In the genomic region with DNA sequence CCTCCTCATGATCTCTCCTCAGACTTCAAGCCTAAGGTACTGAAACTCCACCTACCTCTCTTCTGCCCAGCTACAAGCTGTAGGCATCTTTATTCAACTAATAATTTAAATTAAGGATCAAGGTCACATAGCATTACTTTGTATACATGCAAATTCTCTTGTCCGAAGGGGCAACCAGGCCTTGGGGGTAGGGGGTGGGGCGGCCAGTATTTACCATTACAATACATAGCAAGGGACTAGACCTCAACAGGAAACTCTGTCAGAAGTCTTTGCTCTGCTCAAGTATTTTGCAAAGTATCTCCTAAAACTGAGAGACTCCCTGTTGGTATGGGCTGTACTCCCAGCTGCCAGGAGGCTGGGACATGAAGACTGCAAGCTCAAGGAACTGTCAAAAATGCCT, we compare ENCODE assay signal across 13 mouse cellular contexts.
"Had no signal": no experiment of that assay in that cellular context is flagged by ENCODE, and none has a peak within 500 bp of the region (broad histone marks: within the 10 kb centered on the region; RNA-seq: fewer than 3 reads in every experiment).

No protein-coding gene starts in this region.

- DNase-seq: gastrocnemius, adult 2 months; gastrocnemius, postnatal 10 days; gastrocnemius, postnatal 25 days; heart, adult 18-20 months; heart, postnatal 10 days; heart, postnatal 4 days; kidney, adult 18-20 months; kidney, adult 8-10 months; kidney, postnatal 10 days; kidney, postnatal 25 days; kidney, postnatal 4 days; liver; liver, embryonic 13.5 days had no signal
